Mouse (Mus musculus): ENCODE measurements around the gene Tead4. TPM values are rescaled to one million over a fixed set of nuclear protein-coding genes. Genes with fewer than 3 reads are reported as not detected.

Gene Tead4
- polyA plus RNA-seq, 1 experiment: 29.9 TPM

DNA sequence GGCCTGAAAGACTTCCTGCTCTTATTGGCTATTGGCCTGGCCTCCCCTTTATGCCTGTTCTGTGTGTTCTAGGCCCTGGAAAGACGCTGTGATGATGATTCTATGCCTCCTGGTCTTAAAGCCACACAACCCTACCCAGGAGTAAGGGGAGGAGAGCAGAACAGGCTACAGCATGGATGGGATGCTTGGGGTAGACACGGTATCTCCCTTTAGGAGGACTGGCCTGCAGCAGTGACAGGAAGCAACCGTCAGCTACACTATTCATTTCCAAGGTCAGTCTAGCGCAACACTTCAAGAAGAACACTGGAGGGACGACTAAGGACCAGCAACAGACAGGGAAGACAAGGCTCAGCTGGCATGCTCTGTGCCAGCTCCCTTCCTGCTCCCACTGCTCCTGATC lies 119.4 kb downstream of the Tead4 start:
- no peaks in the 10 kb centered on the region for H3K27me3 ChIP-seq (ENCODE audit: control insufficient read depth, insufficient read depth, low read length, poor library complexity, severe bottlenecking)
- no peak overlapping the region for H3K9ac ChIP-seq (ENCODE audit: low read depth, poor library complexity, severe bottlenecking)
- no peaks in the 10 kb centered on the region for H3K9me3 ChIP-seq (replicated peaks; ENCODE audit: control insufficient read depth, insufficient read depth, low read length, poor library complexity, severe bottlenecking)
- TF ChIP-seq EP300 (IDR thresholded peaks at IDR 0.05; ENCODE audit: insufficient read depth, low read depth, low read length): no peak
- TF ChIP-seq CTCF (IDR thresholded peaks at IDR 0.05; ENCODE audit: low read depth, low read length): no peak
- no peak for TF ChIP-seq POLR2A (IDR thresholded peaks at IDR 0.05; ENCODE audit: insufficient read depth, low read length)
- no peaks in the 10 kb centered on the region for H3K36me3 ChIP-seq (ENCODE audit: control insufficient read depth, insufficient read depth, low read length, poor library complexity, severe bottlenecking)
- no peaks in the 10 kb centered on the region for H3K4me1 ChIP-seq (ENCODE audit: control insufficient read depth, insufficient read depth, low read length)
- H3K27ac ChIP-seq (ENCODE audit: insufficient read depth, low read length): no peak overlapping the region
- H3K4me3 ChIP-seq (ENCODE audit: low read depth, low read length): no peak overlapping the region

DNA sequence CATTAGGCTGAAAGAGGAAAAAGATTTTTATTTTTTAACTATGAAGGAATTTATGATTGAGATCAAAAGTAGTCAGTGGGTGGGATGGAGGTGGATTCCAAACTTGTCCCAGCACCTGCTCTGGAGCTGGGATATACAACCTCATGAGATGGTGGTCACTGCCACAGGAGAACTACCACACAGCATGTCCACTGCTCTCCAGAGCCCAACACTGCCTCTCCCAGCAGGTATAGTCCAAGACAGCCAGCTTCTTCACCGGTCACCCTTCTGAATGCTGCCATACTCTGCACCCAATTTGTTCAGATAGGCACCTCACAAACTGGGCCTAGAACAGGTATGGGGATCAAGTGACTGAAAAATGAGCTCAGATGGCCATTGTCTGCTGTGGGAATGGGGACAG lies 121.0 kb downstream of the Tead4 start:
- TF ChIP-seq CTCF (IDR thresholded peaks at IDR 0.05; ENCODE audit: low read depth, low read length) (no peak), POLR2A (IDR thresholded peaks at IDR 0.05; ENCODE audit: insufficient read depth, low read length) (no peak), EP300 (IDR thresholded peaks at IDR 0.05; ENCODE audit: insufficient read depth, low read depth, low read length) (no peak)
- no peak overlapping the region for H3K9ac ChIP-seq (ENCODE audit: low read depth, poor library complexity, severe bottlenecking)
- H3K4me1 ChIP-seq (ENCODE audit: control insufficient read depth, insufficient read depth, low read length): no peaks in the 10 kb centered on the region
- no peak overlapping the region for H3K27ac ChIP-seq (ENCODE audit: insufficient read depth, low read length)
- no peaks in the 10 kb centered on the region for H3K27me3 ChIP-seq (ENCODE audit: control insufficient read depth, insufficient read depth, low read length, poor library complexity, severe bottlenecking)
- H3K9me3 ChIP-seq (replicated peaks; ENCODE audit: control insufficient read depth, insufficient read depth, low read length, poor library complexity, severe bottlenecking): no peaks in the 10 kb centered on the region
- H3K4me3 ChIP-seq (ENCODE audit: low read depth, low read length): no peak overlapping the region
- no peaks in the 10 kb centered on the region for H3K36me3 ChIP-seq (ENCODE audit: control insufficient read depth, insufficient read depth, low read length, poor library complexity, severe bottlenecking)

DNA sequence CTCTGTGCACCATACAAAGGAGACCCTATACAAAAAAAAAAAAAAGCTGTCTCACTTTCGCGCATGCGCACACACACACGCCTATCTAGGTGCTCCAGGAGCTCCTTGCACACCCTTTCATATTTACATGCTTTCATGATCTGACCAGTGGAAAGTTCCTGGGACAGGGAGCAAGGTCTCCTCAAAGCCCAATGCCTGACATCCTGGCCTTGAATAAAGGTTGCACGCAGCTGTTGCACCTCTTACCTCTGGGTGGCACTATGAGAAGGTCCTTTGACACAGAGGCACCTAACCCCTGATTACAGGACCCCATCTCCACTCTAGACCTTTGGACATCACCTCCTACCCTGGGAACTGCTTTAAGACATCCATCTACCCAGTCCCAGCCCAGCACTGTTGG lies 121.4 kb downstream of the Tead4 start:
- H3K9me3 ChIP-seq (replicated peaks; ENCODE audit: control insufficient read depth, insufficient read depth, low read length, poor library complexity, severe bottlenecking): no peaks in the 10 kb centered on the region

DNA sequence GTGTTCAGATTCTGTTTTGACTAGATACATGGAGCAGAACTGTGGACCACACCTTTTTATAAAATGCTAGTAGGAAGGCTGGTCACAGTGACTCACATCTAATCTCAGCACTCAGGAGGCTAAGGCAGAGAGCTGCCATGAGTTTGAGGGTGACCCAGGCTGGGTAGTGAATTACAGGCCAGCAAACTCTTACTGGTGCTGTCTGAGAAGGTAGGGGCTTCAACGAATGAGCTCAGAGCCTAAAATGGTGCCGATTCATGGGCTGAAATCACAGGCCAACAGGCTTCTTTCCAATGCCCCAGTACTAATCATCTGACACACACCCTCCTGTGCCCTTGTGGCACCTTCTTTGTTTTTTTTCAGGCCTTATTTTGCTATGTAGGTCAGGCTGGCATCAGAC lies 121.9 kb downstream of the Tead4 start:
- no peak for TF ChIP-seq EP300 (IDR thresholded peaks at IDR 0.05; ENCODE audit: insufficient read depth, low read depth, low read length)
- no peak for TF ChIP-seq CTCF (IDR thresholded peaks at IDR 0.05; ENCODE audit: low read depth, low read length)
- TF ChIP-seq POLR2A (IDR thresholded peaks at IDR 0.05; ENCODE audit: insufficient read depth, low read length): no peak
- H3K4me3 ChIP-seq (ENCODE audit: low read depth, low read length): no peak overlapping the region
- no peaks in the 10 kb centered on the region for H3K36me3 ChIP-seq (ENCODE audit: control insufficient read depth, insufficient read depth, low read length, poor library complexity, severe bottlenecking)
- H3K4me1 ChIP-seq (ENCODE audit: control insufficient read depth, insufficient read depth, low read length): no peaks in the 10 kb centered on the region
- H3K27me3 ChIP-seq (ENCODE audit: control insufficient read depth, insufficient read depth, low read length, poor library complexity, severe bottlenecking): no peaks in the 10 kb centered on the region
- H3K9ac ChIP-seq (ENCODE audit: low read depth, poor library complexity, severe bottlenecking): no peak overlapping the region
- no peaks in the 10 kb centered on the region for H3K9me3 ChIP-seq (replicated peaks; ENCODE audit: control insufficient read depth, insufficient read depth, low read length, poor library complexity, severe bottlenecking)
- H3K27ac ChIP-seq (ENCODE audit: insufficient read depth, low read length): no peak overlapping the region

More for the DNA sequence above, 121.4 kb downstream of the Tead4 start:
- Histone ChIP-seq H3K27me3 (ENCODE audit: control insufficient read depth, insufficient read depth, low read length, poor library complexity, severe bottlenecking) (no peaks in the 10 kb centered on the region), H3K36me3 (ENCODE audit: control insufficient read depth, insufficient read depth, low read length, poor library complexity, severe bottlenecking) (no peaks in the 10 kb centered on the region), H3K4me1 (ENCODE audit: control insufficient read depth, insufficient read depth, low read length) (no peaks in the 10 kb centered on the region), H3K27ac (ENCODE audit: insufficient read depth, low read length) (no peak overlapping the region), H3K9ac (ENCODE audit: low read depth, poor library complexity, severe bottlenecking) (no peak overlapping the region), H3K4me3 (ENCODE audit: low read depth, low read length) (no peak overlapping the region)
- TF ChIP-seq CTCF (IDR thresholded peaks at IDR 0.05; ENCODE audit: low read depth, low read length): peak; percentile 70
- no peak for TF ChIP-seq EP300 (IDR thresholded peaks at IDR 0.05; ENCODE audit: insufficient read depth, low read depth, low read length)

Other genes starting within 250 kb of the Tead4 start
- 90.5 and 99.3 TPM in 2 replicates for gene Tspan9, start 157.2 kb downstream of the Tead4 start, polyA plus RNA-seq (2011; ENCODE audit: insufficient read depth, insufficient read length, low read depth, missing spikeins)
- 49.1 and 57.4 TPM in 2 replicates for gene Tulp3, start 55.0 kb upstream of the Tead4 start, polyA plus RNA-seq (2011; ENCODE audit: insufficient read depth, insufficient read length, low read depth, missing spikeins)
- gene Rhno1, start 62.1 kb upstream of the Tead4 start, polyA plus RNA-seq (2011; ENCODE audit: insufficient read depth, insufficient read length, low read depth, missing spikeins): 65.0 and 71.9 TPM in 2 replicates
- 68.7 and 69.2 TPM in 2 replicates for gene Foxm1, start 62.1 kb upstream of the Tead4 start, polyA plus RNA-seq (2011; ENCODE audit: insufficient read depth, insufficient read length, low read depth, missing spikeins)
- gene Tex52, start 74.6 kb upstream of the Tead4 start, polyA plus RNA-seq (2011; ENCODE audit: insufficient read depth, insufficient read length, low read depth, missing spikeins): not detected in 2 replicates
- not detected in 2 replicates for gene Gm44596, start 74.7 kb upstream of the Tead4 start, polyA plus RNA-seq (2011; ENCODE audit: insufficient read depth, insufficient read length, low read depth, missing spikeins)
- gene Nrip2, start 98.5 kb upstream of the Tead4 start, polyA plus RNA-seq (2011; ENCODE audit: insufficient read depth, insufficient read length, low read depth, missing spikeins): not detected in 2 replicates
- 16.3 and 21.6 TPM in 2 replicates for gene Itfg2, start 124.1 kb upstream of the Tead4 start, polyA plus RNA-seq (2011; ENCODE audit: insufficient read depth, insufficient read length, low read depth, missing spikeins)
- 411 and 413 TPM in 2 replicates for gene Fkbp4, start 137.9 kb upstream of the Tead4 start, polyA plus RNA-seq (2011; ENCODE audit: insufficient read depth, insufficient read length, low read depth, missing spikeins)
- 0.94 and 2.6 TPM in 2 replicates for gene Pzp, start 225.9 kb upstream of the Tead4 start, polyA plus RNA-seq (2011; ENCODE audit: insufficient read depth, insufficient read length, low read depth, missing spikeins)

All from ES-Bruce4 (cell line).